Mouse (Mus musculus) heart, adult 2 months (tissue): ENCODE results near the gene Tex50.

Experiments used
- CTCF ChIP-seq: fragments of 200-600 bp; IDR thresholded peaks from 2 replicates; pipeline ENCODE4 v1.8.1; 2022; ENCODE audit warnings: antibody characterized with exemption, mild to moderate bottlenecking, moderate library complexity
- EP300 ChIP-seq: fragments of 200-500 bp; IDR thresholded peaks from 2 replicates; pipeline ENCODE4 v1.6.1; 2011; ENCODE audit warnings: low read depth, low read length, control low read depth; ENCODE audit not compliant: insufficient read depth
- POLR2A ChIP-seq: fragments of 200-500 bp; IDR thresholded peaks from 2 replicates; pipeline ENCODE4 v1.6.1; 2011; ENCODE audit warnings: mild to moderate bottlenecking, low read depth, low read length, control low read depth; ENCODE audit not compliant: insufficient read depth

DNA sequence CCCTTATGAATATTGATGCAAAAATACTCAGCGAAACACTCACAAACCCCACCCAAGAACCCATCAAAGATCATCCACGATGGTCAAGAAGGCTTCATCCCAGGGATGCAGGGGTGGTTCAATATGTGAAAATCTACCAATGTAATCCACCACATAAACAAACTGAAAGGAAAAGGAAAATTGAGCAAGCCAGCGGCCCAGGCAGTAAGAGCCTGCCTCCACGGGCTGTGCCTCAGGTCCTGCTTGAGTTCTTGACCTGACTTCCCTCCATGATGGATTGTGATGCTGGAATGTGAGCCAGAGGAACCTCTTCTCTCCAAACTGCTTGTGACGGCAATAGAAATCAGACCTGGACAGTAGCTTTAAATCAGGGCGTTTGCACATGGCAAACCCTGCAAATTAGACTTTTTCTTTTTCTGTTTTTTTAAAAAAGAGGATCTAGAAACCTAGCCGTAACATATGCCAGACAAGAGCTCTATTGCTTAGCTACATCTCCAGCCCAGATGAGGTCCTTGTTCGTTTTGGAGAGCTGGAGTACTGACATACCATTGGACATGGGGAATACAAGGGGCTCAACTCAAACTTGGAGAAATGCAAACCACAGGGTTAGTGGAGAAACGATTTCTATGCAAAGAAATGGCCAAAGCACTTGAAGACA is 31.3 kb upstream of the Tex50 start:
- TF ChIP-seq EP300 (no peak), CTCF (no peak), POLR2A (no peak)
